Mouse (Mus musculus) heart, postnatal 25 days (tissue): Measurements from ENCODE around the gene Tmem200a. TPM values are rescaled to one million over a fixed set of nuclear protein-coding genes. Genes with fewer than 3 reads are reported as not detected.

ENCODE experiments used
- DNase-seq: peaks from one replicate; pipeline ENCODE4 v3.0.0; 2022; ENCODE audit warnings: low spot score
- intact Hi-C: fragments of 180-260 bp; cut with DNase I; formaldehyde crosslinking; loops from one replicate; pipeline ENCODE4 v1.15.1; 2025
- total RNA-seq, 2 experiments: library from RNA; stranded (reverse); gene quantifications; 2 replicates each; pipeline ENCODE4 v1.2.3; 2021

The Tmem200a gene
- total RNA-seq = not detected

DNA sequence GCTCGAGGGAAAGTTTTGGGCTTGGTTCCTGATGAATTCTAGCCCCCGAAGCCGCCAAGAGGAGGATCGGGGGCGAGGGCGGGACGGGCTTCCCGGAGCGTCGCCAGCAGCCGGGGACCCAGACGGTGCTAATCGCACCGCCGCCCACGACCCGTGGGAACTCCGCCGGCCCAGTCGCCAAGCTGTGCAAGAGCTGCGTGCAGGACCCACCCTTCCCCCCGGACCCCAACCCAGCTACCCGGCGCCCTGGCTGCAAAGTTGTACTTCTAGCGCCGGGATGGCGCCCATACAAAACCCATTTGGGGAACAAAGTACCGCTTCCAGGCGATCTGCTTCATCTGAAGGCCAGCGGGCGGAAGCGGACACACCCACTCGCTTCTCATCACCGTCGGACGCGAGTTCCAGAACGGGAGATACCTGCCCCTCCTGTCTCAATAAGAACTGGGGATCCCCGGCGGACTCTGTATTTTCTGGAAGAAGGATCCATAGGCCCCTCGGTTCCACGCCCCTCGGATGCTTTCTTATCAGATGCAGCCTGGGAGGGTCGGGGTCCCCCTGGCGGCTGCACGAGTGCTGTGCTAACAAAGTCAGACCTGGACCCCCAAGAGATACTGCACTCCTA lies at the start of gene Tmem200a:
Tmem200a (minus strand) TSS at position 532 of the 622 bp plus-strand sequence.
- intact Hi-C loops = no loop called here
- DNase-seq = no peak

DNA sequence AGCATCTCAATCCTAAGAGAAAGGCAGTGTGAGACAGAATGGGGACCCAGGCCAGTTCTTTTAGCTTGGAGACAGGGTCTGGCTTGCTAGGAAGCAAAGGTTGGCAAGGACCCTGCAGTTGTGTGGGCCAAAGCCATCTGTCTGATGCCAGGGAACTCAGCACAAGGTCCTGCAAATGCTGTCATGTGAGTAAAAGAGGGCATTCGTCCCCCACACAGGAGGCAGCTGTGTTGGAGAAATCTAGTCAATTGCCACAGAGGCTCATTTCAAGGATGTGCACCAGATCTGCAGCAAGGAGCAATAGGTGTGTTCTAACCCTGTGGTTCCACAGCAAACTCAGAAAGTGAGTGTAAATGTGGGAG lies 41.0 kb upstream of the Tmem200a start:
- intact Hi-C loops = no loop called here
- no peak for DNase-seq

DNA sequence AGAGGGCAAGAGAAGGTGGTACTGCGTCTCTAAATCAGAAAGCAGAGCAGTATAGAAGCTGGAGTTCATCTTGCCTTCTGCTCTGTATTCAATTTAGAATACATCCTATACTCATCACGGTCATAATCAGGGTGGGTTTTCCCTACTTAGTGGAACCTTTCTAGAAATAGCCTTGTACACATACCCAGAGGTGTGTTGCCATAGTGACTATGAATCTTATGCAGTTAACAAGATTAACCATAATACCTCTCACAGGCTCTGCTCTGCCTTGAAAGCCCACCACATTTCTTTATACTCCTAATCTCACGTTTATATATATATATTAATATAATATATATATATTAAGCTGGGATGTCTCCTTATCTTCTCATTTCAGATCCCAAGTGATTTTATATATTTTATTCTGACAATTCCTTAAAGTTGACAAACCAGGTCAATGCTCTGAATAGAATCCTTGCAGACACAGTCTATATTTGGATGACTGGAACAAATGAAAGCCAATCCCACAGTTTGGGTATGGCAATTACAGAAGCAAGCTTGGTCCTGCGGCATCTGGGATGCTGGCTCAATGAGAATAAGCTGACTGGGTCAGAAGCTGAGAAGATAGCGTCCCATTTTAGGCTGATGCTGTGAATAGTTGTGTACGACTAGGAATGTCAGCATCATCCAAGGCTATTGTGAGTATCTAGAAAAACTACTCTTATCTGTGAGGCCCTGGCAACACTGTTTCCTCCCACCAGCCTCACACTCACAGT lies 40.4 kb upstream of the Tmem200a start:
- intact Hi-C loops = no loop called here
- no peak for DNase-seq

DNA sequence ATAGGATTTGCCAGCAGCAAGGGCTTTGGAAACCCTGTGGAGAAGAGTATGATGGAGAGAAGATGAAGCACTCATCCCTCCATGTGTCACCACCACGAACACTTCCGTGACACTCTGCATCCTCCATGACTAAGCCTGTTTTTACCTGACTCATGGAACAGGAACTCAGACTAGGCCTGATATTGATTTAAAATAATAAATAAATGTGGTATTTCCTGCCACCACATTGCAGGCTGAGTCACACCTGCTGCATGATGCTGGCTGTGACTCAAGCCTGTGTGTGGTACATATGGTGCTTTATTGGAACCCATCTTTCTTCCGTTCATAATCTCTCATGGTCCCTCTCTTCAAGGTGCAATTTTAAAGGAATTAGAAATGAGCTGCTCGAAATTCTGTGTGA lies 35.6 kb upstream of the Tmem200a start:
- intact Hi-C loops = no loop called here
- DNase-seq = no peak

DNA sequence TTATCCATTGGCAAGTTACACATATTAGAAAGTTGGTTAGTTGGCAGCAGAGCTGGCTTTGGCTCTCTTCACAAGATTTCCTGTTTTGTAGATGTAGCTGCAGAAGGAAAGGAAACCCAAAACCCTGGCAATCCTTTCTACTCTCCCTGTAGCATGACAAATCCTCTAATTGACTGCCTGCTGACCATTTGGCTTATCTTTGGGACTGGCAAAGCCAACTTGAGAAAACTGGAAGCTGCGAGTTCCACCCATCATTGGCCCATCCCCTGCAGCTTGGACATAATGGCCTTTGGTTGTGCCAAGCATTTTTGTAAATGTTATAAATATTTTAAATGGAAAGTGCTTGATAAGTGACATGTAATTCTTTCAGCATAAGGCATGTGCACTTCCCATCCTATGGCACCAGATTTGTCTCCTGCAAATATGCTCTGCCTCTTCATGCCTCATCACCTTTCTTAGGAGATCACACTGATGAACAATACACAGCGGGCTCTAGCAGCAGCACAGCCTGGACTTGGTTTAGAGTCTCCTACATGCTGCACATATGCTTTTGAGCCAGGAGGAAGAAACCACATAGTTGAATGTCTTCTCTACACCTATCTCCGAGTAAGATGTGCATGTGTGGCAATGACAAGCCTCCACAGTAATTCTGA lies 24.6 kb upstream of the Tmem200a start:
- no peak for DNase-seq
- intact Hi-C loops = no loop called here

DNA sequence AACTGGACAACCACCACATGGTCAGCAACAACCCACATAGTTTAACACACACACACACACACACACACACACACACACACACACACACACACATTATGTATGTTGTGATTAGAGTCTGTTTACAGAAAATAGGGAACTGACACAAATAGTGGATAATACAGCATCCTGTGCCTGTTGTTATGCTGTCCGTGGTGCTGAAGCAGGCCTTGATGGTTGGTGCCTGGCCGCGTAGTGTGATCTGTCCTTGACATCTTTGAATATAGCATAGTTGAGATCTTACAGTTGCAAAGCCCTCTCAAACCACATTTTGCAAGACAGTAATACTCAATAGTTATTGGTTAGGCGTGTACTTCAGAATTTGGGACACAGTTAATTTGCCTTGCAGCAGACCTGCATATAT lies 3.2 kb upstream of the Tmem200a start:
- intact Hi-C loops = no loop called here

DNA sequence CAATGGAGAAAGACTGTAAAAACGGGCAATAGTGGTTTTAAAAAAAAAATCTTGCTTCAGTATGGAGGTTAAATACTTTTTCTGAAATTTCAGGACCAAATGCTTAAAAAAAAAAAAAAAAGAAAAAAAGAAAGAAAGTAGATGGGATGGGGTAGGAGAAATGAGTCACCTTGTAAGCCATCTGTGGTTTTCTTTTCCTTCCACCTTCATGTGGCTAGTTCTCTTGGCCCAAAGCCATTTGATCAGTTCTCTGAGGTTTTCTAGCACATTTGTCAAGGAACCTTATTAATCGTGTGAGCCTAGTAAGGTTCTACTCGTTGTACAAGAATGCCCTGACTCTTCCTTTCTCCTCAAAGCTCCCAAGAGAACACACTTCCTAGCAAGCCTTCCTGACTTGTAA lies 826 bp upstream of the Tmem200a start:
- intact Hi-C loops = no loop called here
- no peak for DNase-seq

More for the DNA sequence above, 3.2 kb upstream of the Tmem200a start:
- DNase-seq = no peak

DNA sequence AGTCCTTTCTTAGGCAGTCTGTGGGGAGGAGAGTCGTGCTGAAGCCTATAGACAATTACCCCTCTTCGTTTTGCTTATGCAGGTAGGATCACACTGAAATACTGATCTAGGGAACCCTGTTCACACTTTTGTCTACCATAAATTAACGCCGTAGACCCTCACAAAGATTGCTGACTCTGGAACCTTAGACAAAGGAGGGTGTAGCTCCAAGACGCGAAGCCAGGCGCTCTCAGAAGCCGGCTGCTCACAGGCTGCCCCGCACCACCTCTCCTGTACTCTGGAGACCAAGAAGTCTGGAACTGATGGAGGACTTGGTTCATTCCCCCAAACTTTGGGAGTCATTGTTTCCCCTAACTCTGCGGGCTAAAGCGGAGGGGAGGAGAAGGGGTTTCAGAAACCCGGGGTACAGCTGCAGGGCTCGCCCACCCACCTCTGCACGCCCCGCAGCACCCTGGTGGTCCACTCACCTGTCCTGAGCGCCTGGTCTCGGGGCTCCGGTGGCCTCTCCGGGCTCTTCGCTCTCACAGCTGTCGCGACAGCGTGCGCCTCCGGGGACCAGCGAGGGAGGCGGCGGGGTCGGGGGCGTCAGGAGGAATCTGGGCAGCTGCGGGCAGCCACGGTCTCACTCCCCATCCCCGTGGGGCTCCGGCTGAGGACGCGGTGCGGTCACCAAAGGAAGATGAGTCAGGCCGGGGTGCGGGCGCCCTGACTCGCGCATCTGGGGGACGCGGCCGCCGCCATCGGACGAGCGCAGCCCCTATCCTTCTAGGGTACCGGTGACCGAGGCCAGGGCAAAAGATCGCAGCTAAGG lies 976 bp downstream of the Tmem200a start, which contains the start of gene Gm9767:
Gm9767 (plus strand) TSS at position 585 of the 811 bp plus-strand sequence.
- intact Hi-C loops = no loop called here
- DNase-seq = no peak

DNA sequence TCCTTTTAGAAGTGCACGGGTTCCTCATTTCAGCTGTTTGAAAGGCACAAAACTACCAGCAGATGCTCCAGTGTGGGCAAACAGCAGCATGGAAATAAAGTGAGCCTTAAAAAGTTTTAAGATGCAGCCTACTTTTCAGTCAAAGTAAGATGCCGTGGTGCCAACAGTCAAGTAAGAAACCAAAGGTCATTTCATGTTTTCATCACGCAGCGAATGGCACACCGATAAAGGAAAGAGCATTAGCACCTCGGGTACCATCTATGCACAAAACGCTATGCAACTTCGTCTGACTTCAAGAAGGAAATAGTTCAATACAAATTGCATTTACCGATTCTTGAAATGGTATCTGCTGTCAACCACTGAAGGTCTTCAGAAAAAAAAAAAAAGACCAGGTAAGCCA lies 1.9 kb downstream of the Tmem200a start:
- no peak for DNase-seq
- intact Hi-C loops = no loop called here

DNA sequence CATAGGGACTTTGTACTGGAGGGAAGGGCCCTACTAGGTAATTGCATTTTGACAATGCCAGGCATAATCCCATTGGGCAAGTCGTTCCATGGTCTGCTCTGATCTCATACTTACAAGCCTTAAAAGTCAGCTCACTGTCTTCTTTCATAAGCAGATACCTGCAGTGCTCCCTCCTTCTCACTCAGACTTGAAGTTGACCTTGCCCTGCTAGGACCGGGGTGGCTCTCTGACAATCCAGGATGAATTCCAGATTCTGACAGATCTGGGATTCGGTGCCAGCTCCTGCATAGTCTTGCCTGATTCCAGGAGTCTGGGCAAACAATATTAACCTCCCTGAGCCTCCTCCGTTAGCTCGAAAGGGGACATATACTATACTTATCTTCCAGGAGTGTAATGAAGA lies 6.9 kb downstream of the Tmem200a start:
- intact Hi-C loops = no loop called here
- no peak for DNase-seq

DNA sequence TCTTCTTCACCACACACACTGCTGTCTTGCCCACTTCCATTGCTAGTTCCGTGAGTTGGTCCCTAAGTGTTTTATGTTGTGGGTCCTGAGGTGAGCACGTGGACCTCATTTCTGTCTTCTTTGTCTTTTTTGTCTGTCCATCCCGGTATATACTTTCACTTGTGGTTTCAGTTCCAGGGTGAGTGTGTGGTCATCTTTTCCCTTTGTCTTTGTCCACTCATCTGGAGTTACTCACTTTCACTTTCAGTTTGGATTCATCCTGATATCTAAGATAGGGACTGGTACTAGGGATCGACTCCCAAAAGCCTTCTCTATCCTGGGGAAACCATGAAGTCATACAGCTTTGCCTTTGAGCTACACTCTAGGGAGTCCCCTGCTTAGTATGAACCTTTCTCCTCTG lies 15.8 kb downstream of the Tmem200a start:
- no peak for DNase-seq
- intact Hi-C loops = no loop called here

DNA sequence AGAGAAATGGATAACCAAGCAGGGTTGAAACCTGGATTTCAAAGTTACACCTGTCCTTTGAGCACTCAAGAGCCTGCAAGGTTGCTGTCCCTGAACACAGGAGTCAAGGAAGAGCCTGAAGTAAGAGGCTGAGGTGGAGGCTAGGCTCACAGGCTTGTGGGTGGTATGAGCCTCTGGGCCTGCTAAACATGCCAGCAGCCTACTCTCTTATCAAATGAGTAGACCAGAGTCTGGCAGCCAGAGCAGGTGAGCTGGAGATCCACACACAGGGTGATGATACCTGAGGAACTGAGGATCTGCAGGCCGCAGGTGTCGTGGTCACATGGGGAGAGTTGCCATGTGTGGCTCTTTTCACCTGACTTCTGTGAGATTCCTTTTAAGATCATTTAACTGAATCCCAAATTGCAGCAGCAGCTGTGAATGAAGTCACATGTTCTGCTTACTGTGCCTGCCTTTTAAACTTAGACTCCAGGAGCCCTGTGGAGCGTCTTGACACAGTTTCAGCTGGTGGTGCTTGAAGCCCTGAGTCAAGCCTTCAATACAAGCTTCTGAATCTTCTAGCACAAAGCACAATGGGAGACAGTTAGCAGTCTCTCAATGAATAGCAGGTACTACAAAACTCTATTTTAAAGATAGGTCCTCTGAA lies 19.1 kb downstream of the Tmem200a start:
- DNase-seq = no peak
- intact Hi-C loops = no loop called here

DNA sequence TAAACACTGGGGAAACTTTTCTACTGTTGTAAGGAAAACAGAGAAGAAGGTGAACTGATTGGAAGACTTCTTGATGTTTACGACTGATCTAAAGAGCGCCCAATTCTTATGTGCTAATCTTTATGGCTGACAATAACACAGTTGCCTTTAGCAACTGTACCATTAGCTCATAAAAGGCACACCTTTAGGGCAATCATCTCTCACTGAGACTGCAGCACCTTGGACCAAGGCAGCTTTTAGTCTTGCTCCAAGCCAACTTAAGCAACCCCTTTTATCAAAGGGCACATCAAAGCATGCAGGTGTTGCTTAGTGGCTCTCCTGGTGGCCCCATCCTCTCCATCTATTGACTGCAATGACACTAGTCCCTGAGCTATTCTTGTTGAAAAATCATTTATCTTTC lies 27.7 kb downstream of the Tmem200a start:
- no peak for DNase-seq
- intact Hi-C loops = no loop called here

DNA sequence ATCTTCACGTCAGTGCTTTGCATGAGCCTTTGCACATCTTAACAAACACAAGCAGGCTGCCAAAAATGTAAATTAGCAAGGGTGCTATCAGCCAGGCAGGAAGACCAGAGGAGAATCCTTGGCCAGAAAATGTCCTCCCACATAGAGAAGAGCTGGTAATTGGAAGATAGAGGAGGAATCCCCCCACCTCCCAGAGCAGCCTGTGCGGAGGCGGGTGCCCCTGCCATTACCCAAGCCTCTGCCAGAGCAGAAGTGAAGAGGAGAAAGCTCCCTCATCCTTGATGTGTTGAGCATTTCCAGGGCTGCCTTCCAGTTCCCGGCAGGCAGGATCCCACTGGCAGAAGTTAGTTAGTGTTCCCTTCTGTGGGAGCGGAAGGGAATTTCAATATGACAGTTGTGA lies 43.9 kb downstream of the Tmem200a start:
- no peak for DNase-seq
- intact Hi-C loops = no loop called here

DNA sequence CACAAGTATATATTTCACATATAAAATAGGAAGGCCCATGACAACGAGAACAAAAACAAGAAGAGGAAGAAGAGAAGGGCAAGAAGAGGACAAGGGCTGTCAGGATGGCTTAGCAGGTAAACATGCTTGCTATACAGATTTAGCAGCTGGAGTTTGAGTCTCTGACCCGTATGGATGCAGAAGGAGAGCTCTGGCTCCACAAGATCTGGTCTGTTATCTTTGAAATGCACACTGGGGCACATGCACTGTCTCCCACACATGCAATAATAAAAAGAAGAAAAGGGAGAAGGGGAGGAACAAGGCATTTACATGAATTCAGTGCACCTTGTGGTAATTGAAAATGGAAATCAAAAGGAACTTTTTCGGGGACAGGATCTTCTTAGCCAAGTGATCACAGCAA lies 60.1 kb downstream of the Tmem200a start:
- DNase-seq = no peak
- intact Hi-C loops = no loop called here

DNA sequence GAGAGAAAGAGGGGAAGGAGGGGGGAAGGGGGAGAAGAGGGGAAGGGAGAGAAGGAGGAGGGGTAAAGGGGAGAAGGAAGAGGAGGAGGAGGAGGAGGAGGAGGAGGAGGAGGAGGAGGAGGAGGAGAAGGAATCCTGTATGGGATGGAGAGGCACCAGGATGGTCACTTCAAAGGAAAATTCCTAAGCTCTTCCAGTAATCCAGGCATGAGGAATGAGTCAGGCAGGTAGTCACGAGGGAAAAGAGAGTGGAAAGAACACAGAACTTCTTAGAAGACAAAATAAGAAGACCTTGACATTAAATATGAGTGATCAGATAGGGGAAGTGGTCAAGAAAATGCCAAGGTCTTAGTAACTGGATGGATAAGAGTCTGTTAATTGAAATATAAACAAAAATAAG lies 64.6 kb downstream of the Tmem200a start:
- no peak for DNase-seq
- intact Hi-C loops = no loop called here

DNA sequence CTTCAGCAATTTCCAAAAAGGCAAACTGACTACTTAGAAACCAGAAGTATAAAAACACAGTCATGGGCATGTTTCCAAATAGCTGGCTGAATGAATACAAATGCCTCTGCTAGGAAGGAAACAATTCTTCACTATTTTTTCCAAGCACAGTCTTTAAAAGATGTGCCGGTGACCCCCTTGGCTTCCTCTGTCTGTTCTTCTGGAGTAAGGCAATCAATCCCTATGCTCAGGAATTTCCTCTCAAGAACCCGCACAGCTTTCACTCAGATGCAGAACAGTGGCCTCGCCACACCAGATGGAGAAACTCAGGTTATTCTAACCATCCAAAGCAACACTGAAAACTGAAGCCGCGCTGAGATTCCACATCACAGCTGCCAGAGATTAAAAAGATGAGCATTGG lies 69.9 kb downstream of the Tmem200a start:
- intact Hi-C loops = no loop called here
- DNase-seq = no peak

DNA sequence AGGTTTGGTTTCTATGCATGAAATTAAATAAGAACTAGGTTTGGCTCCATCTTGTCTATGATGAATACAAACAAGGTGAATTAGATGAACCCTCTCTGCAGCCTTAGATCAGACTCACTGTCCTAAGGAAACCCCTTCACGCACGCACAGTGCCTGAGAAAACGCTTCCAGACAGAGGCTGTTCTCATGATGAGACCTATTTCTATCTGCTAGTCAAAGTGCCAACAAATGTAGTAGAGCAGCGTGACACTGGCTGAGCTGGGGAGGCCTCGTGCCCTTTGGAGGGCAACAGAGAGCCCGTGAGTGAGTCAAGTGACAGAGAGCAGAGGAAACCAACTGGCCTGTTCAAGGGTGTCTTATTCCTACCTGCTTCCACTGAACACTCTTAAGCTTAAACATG lies 73.4 kb downstream of the Tmem200a start:
- DNase-seq = no peak
- intact Hi-C loops = no loop called here

DNA sequence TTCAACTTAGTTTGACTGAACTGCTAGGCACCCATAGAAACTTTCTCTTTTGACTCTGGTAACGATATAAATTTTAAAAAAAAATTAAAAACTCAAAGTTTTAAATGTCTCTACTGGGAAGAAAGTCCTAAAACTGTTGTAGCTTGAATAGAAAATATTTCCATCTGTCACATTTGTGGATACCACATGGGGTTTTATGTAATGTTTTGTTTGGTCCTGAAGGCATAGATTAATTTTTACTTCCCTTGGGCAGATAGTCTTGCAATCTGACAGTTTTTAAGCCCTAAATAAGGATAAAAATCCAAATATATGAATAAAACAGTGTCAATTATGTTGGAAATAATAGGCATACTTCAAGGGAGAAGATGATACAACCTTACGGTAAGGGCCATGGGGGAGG lies 78.0 kb downstream of the Tmem200a start:
- DNase-seq = no peak
- intact Hi-C loops = no loop called here

DNA sequence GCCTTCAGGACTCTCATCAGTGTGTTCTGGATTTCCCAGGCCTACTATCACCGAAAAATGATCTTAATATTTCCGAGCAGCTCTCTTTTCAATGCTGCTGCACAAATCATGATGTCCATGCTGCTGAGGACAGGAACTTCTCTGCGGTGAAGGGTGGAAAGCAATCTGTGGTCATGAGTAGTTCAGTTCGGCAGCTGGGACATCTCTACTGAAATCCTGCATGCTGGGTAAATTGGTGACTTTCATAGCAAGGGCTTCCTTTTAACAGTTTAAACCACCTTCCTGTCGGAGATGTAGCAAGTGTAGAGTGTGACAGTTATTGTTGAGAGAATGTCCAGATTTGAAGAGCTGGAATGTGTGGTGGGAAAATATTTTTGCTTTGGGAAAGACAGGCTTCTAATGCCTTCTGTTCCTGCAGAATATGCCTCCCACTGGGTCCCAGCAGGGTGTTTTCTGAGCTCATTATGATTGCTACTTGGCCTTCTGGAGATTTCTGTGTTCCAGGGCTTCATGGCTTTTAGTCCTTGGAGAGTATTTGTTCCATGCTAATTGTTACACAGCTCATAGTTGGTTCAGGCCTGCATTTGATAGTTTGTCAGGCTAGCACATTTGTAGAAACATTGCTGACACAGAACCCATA lies 79.4 kb downstream of the Tmem200a start:
- no peak for DNase-seq
- intact Hi-C loops = no loop called here
